Mouse (Mus musculus): ENCODE results near the gene Ppp6r1.

Ppp6r1 gene

DNA sequence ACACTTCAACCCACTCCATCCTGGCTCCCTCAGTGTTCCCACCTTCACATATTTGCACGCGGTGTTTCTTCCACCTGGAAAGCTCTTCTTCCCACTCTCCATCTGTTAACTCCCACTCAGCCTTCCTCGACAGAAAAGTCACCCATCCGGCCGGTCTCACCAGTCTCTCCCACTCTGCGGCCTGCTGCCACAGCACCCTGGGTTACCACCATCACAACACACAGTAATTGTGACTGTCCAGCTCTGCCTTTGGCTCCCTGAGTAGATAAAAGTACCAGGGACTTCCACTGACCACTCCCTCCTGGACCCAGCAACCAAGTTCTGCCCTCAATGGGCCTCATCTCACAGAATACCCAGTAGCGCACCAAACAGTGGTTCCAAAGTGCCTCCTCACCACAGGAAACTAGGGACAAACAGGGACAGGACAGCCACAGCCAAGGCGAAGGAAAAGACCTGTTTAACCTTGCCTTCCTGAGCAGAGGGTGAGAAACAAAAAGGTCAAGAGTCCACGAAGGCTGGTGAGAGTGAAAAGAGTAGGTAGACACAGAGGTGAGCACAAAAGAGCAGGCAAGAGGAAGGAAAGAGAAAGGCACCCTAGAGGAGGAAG is 1.2 kb downstream of the Ppp6r1 start:
- DNase-seq (ENCODE audit: low spot score), result no peak

DNA sequence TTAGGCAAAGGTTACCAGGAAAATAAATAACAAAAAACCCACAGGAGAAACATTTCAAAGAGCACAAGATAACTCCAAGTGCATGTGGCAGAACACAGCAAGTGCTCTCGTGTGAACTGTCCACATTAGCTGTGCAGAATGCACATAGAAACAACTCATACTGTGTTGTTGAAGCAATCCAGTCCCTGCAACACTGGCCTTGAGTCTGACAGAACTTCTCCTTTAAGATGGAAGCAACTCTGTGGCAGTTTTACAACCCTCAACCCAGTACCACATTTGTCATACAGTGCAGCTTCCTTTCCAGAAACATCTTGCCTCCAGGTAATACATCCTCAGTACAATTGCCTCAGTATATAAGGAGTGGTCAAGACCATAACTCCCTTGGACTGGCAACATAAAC is 2.0 kb downstream of the Ppp6r1 start:
- DNase-seq (ENCODE audit: low spot score), result no peak

DNA sequence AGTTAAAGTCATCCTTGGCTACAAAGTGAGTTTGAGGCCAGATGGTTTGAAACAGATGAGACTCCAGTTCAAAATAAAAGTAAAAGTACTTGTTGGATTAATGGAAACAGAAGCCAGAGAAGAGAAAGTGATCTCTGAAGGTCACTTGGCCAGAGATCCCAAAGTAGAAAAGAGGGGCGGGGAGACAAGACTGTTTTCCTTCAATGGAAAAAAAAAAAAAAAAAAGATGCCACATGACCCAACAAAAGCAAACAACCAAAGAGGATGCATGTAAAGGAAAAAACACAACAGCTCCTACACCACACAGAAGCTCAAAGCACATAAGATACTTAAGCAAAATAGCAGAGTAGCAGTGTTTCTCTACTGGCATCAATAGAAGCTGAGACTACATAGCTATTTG is 2.9 kb downstream of the Ppp6r1 start:
- DNase-seq (ENCODE audit: low spot score), result no peak

DNA sequence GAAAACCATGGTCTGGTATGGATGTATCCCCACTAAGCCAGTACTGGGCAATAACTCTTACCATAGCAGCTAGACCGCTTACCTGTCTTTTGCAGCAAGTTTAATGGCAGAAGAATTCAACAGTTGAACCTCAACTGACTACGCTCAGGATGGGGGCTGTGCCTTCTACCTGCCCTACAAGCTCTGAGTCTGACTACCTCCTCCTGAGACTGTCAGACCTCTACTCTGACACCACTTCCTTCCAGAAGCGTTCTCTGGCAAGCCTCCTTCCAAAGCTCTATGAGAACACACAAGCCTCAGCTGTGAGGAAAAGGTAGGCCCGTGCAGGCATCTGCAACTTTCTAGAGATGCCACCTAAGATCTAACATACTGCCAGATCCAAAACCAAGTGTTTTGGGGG is 3.4 kb downstream of the Ppp6r1 start:
- no peak for DNase-seq (ENCODE audit: low spot score)

DNA sequence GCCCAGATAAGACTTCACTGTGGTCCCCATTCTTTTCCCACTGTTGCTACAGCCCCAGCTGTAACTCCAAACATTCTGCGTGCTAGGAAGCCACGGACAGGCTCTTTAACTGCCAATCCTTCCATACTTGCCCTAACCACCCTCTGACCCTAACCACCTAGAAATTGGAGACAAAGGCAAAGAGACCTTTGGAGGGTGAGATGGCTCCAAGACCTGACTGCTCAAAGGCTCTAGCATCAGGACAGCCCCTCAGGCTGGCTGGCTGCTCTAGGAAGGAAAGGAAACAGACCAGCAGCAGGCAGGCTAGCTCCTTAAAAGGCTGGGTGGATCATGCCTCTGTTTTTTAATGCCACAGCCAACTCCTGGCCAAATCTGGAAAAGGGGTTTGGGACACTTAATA is 4.6 kb downstream of the Ppp6r1 start:
- DNase-seq (ENCODE audit: low spot score), result no peak

DNA sequence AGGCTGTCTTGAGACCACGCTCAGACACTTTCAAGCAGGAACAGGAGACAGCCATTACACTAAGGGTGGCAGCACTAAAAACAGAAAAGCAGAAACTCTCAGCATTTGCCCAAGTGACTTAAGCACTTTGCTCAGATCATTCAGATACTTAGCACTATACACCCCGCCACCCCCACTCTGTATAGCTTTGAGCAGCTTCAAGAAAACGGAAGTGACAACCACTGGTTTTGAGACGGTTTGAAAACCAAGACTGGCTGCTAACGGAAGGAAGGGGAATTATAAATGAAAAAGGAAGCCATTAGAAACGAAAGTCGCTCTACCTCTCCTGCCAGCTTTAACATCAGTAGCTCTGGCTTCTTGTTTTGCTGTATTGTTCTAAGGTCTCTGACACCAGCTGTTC is 5.0 kb downstream of the Ppp6r1 start:
- DNase-seq (ENCODE audit: low spot score), result no peak

DNA sequence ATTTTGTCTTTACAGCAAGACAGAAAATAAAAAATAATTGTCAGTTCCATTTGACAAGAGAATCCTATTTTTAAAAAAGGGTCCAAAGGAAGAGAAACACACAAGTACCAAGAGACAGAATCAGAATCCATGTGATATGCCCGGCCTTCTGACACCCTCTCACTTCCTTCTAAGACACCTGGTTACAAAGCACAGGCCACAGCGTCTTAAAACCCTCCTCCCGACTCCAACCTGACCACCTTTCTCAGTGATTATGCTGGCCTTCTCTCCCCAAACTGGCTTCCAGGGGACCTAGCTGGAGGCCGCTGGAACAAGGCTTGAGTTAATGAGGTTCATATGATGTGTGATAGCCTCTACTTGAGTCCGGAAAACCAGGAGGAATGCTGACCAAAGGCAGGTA is 5.5 kb downstream of the Ppp6r1 start:
- no peak for DNase-seq (ENCODE audit: low spot score)

DNA sequence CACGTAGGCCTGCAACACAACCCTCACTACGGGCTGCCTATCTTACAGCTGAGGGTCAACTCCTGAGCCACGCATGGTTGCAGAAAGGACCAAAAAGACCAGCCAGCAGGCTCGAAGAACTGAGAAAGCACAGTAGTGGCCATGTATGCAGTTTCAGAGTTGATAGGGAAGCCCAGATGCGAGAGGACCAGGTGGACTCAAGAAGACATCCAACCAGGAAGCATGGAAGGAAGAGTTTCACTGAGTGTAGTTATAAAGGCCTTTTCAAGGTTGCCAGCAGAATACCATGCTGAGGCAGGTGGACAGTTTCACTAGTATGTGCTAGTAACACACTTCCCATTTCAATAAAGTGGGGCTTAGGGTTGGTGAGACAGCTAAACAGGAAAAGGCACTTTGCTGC is 6.1 kb downstream of the Ppp6r1 start:
- DNase-seq (ENCODE audit: low spot score), result no peak

DNA sequence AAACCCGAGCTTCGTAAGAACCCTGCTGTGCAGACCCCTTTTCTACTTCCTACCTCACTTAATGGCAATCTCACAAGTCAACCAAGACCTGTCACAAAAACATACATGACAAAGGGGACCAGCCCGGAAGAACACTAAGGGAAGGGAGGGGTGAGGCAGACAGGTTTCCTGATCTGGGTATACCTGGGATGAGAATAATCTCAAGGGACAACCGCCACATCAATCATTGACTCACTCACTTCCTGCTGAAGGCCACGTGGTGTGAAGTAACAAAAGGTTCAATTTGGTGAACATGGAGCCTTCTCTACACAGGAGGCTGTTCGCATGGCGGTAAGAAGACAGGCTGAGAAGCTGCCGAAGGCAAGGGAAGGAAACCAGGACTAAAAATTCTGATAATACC is 7.2 kb downstream of the Ppp6r1 start:
- no peak for DNase-seq (ENCODE audit: low spot score)

DNA sequence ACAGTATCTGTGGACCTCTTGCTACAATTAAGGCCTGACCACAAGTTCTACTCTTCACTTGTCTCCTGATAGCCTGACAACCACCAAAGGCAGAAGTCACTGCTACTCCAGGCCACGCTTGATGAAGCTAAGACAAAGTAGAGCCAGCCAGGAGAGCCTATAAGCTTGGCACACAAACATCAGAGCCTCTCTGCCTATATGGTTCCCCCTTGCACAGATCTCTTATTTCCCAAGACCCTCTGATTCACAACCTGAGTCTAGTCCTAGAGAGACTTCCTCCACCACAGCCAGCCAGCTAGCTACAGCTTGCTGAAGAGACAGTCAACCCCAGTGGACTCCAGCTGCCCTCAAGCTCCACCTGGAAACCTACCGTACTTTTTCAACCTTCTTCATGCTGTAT is 10.8 kb downstream of the Ppp6r1 start:
- DNase-seq (ENCODE audit: low spot score), result no peak

DNA sequence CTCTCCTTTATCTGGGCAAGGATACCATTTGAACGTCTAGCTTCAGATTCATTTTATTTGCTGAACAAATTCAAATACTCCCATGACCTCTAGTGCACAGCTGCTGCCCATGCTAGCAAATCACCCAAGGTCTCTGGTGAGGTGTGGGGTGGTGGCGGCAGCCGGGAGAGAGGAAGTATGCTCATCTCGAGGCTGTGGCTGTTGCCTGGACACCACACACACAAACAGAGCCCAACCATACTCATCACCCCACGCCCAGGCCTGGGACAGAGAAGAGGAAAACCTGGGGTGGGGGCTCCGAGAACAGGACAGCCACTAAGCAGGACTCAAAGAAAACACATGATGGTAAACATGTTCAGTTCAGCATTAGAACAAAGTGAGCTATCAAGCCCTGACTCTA is 11.5 kb downstream of the Ppp6r1 start:
- DNase-seq (ENCODE audit: low spot score), result no peak

DNA sequence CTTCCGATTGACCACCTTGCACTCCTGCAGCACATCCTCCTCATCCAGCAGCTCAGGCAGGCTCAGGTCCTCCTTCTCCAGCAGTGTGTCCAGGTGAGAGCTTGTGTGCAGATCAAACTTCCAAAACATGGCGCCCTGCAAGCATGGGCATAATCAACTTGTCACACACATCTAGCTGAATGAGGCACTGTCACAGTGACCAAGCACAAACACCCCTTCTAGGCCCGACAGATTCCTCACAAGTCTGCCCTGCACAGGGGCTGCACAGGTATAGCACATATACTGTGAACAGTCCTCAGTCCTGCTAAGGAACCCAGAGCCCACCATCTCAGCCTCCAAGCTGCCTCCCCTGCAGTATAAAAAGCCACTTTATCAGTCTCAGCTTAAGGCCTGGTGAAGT is 12.0 kb downstream of the Ppp6r1 start:
- DNase-seq (ENCODE audit: low spot score), result no peak

DNA sequence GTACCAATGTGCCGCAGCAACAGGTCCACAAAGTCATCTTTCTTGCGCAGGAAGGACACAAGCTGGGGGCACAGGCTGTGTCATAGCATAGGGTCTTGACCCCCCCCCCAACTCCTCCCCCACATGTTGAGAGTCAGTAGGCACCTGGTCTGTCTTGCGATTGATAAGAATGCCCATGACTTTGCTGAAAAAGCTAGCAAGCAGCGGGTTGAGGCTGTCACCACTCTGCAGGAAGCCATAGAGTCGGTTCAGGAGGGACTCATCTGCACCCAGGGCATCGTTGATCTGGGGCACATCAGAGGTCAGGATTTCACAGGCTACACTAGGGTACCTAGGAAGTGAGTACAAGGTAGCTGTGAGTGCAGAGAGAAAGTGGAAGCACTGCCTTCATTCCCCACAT is 15.6 kb downstream of the Ppp6r1 start:
- no peak for DNase-seq (ENCODE audit: low spot score)

DNA sequence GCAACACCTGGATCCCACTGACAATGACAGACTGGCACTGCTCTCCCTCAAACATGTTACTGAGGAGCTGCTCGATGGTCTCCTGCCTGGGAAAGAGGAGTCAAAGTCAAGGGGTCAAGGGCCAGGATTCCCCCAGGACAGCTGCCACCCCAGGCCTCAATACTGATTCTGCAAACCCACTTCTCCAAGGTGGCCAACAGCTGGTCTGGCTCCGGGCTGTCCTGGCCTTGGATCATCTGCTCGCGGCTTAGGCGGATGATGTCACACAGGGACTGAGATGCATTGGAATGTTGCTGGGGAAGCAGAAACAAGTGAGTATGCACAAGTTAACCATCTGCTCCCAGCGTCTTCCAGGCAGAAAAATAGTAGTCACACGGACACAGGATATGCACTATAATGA is 16.9 kb downstream of the Ppp6r1 start:
- no peak for DNase-seq (ENCODE audit: low spot score)

DNA sequence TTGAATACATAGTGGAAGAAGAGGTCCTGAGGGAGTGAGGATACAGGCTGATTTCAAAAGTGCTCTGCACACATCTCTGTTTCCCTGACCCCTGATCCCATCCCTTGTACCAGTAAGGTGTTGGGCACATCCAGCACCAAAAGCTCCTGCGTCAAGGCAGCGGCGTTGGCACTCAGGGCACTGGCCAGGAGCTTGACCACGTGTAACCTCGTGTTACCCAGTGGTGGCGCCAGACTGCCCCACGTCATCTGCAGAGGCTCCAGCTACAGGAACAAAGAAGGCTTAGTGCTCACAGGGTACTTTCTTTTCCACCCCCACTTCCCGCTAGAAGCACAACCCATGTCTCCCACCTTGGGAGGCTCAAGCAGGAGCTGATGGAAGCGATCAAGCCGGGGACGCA is 17.7 kb downstream of the Ppp6r1 start:
- no peak for DNase-seq (ENCODE audit: low spot score)

DNA sequence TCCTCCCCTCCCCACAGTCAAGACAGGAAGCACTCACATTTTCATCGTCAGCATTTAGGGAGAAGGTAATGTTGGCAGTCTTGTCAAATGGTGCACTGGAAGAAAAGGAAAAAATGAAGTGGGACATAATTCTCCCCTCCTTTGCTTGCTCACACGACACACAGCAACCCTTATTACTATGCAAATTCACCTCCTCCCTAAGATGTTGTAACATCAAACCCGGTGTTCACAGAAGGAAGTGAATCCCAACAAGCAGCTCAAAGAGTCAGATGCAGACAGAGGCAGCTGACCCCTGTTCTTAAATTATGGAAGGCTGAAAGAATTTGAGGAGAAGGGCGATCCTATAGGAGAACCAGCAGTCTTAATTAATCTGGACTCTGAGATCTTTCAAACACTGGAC is 22.6 kb downstream of the Ppp6r1 start:
- DNase-seq (ENCODE audit: low spot score), result no peak

DNA sequence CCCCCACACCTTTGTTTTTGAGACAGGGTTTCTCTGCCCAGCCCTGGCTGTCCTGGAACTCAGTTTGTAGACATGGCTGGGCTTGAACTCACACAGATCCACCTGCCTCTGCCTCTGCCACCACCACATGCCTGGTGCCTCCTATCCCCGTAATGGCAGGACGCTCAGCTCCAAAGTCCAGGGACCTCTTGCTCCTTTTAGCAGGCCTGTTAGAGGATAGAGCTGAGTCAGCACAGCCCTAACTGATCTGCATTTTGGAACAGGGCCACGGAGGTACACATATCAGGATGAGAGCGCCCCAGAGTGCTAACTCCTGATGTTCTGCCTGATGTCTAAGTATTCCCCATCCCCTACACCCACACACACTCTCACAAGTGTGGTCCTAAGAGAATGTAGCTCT is 27.8 kb downstream of the Ppp6r1 start, which contains the start of gene Tmem86b:
Gene Tmem86b (minus strand): TSS at position 392 of the 400 bp plus-strand sequence.
- no peak for DNase-seq (ENCODE audit: low spot score)

DNA sequence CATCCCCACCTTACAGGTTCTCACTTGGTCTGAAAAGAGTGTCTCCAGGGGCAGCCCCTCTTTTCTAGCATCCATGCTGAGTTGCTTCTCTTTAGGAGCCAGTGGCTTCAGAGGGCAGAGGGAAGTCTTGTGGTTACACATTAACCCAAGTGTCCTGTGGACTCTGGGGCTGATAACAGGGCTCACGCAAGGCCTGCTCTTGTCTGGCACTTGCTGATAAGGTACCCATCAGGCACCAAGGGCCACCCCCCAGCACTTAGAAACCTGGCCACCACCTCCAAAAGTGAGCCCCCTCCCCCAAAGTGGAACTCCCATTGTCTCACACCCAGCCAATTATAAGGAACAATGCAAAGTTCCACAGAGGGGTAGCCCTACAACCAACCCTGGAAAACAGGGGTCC is 28.6 kb downstream of the Ppp6r1 start:
- DNase-seq (ENCODE audit: low spot score), result no peak

DNA sequence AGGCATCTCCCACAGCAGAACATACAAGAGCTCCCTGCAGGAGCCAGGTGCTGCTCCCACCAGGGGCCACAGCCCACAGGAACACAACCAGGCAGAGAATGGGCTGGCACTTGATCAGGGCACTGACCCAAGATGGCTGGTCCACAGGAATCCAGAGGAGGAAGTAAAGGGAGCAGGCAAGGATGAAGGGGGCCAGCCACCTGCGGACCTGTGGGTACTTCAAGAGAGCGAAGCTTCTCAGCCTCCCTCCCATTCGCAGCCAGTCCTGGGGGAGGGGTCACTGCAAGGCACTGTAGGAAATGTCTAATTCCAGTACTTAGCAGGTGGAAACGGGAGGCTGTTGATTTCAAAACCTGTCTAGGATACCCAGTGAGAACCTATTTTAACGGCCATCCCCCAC is 29.2 kb downstream of the Ppp6r1 start:
- no peak for DNase-seq (ENCODE audit: low spot score)

DNA sequence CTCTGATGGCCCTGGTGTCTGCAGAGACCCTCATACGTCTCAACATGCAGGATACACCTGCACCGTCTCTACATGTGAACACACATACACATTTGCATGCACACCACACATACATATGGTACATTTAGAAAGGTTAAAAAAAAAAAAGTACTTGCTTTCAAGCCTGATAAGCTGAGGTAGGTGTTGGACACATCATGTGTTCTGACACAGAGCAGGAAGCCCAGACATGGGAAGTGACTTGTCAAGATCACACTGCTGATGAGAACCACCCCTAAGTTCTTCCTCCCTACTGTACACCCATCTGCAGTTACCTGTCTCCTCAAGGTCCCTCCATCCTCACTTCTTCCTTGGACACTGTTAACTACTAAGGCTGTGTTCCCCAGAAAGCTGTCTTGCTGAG is 32.9 kb downstream of the Ppp6r1 start:
- no peak for DNase-seq (ENCODE audit: low spot score)

DNA sequence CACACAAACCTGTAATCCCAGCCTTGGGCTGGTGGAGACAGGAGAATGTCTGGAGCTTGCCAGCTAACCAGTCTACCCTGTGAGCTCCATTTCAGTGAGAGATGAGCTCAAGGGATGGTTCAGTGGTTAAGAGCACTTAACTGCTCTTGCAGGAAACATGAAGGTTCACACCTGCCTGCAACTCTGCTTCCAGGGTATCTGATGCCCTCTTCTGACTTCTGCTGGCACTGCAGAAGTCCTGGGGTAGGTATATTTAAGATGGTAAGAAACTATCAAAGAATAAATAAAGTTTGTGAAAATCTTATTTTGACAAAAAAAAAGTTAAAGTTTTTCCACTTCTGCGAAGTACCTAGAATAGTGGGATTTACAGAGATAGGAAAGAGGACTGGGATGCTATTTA is 34.5 kb downstream of the Ppp6r1 start:
- no peak for DNase-seq (ENCODE audit: low spot score)

DNA sequence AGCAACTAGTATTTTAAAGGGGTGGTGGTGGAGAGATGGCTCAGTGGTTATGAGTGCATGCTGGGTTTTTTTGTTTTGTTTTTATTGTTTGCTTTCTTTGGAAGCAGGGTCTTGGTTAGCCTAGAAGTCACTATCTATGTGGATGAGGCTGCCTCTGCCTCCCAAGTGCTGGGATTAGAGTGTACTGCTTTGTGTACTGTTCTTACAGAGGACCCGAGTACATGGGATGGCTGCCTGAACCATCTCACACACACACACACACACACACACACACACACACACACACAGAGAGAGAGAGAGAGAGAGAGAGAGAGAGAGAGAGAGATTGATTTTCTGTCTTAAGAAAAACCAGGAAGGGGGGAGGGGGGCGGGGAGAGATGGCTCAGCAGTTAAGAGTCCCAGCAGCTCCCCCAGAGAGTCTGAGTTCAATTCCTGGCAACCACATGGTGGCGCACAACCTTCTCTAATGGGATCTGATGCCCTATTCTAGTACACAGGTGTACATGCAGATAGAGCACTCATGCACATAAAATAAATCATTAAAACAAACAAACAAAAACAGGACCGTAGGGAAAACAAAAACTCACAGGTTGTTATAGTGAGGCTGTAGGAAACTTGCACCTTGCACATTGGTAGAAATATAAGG is 35.2 kb downstream of the Ppp6r1 start:
- DNase-seq (ENCODE audit: low spot score), result peak; percentile 71

DNA sequence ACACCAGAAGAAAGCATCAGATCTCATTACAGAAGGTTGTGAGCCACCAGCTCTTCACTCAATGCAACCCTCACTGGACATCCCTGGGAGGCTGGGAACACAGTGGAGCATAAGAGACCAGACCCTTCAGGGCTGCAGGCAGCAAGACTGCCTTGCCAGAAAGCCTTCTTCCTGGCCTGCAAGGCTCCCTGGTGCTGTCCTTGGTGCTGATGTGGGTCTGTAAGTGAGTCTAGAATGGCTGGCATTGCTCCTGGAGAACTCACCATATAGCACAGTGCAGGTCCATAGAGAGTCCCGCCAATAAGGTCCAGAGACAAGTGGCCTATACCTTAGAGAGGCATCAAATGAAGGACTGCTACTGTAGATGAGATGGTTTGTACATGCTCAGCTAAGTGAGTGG is 38.8 kb downstream of the Ppp6r1 start:
- DNase-seq (ENCODE audit: low spot score), result peak; percentile 75

DNA sequence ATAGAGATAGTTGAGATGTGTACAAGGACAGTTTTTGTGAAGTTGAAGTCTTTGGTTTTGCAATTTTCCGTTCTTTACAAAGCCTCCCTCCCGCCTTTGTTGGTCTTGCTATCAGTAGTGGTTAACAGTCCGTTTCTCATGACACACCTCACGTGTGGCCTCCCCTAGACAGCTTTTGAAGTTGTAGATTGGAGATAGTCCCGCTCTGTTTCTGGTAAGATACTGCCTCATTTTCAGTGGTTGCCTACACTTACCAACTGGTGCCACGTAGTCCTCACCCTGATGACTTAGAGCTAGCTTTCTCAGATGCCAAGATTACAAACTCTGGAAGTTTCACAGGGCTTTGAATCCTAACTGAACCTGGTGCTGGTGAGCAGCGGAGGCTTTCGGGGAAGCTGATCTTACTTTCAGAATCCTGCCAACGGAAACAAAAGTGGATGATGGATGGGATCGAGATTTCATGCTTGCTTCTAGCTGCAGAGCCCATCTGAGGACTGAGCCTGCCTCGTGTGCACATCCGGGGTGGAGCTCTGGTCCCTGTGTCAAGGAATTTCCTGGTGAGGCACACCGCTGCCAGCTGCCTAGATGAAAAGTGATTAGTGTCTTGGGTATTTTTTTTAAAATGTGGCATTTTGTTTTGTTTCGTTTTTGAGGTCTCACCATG is 44.9 kb downstream of the Ppp6r1 start:
- no peak for DNase-seq (ENCODE audit: low spot score)

All from embryo, embryonic 10.5 days (tissue).